Mouse (Mus musculus): ENCODE measurements around the gene Nr1d1.

DNA sequence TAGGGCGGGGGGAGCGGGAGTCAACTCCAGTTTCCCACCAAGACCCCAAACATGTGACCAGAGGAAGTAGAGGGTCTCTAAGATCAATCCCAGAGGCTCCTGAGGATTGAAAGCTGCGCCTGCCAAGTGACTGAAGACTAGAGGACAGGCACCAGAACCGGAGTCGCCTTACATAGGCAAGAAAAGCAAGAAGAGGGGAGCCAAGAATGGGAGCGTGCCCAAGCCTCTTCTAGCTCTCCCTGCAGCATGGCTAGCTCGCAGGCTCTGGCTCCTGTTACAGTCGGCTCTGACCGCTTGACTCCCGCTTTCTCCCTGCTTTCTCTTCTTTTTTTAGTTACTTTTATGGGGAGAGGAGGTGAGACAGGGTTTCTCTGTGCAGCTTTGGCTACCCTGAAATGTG, 10.1 kb upstream of the Nr1d1 start:
- TF ChIP-seq POLR2A (IDR thresholded peaks at IDR 0.05; ENCODE audit: borderline replicate concordance, extremely low read depth, insufficient read depth, insufficient read length, poor library complexity, severe bottlenecking): no peak
- no peak for TF ChIP-seq CTCF (IDR thresholded peaks at IDR 0.05; ENCODE audit: borderline replicate concordance, extremely low read depth, insufficient read depth, insufficient read length)
